Mouse (Mus musculus): Measurements from ENCODE around the gene Zer1.

DNA sequence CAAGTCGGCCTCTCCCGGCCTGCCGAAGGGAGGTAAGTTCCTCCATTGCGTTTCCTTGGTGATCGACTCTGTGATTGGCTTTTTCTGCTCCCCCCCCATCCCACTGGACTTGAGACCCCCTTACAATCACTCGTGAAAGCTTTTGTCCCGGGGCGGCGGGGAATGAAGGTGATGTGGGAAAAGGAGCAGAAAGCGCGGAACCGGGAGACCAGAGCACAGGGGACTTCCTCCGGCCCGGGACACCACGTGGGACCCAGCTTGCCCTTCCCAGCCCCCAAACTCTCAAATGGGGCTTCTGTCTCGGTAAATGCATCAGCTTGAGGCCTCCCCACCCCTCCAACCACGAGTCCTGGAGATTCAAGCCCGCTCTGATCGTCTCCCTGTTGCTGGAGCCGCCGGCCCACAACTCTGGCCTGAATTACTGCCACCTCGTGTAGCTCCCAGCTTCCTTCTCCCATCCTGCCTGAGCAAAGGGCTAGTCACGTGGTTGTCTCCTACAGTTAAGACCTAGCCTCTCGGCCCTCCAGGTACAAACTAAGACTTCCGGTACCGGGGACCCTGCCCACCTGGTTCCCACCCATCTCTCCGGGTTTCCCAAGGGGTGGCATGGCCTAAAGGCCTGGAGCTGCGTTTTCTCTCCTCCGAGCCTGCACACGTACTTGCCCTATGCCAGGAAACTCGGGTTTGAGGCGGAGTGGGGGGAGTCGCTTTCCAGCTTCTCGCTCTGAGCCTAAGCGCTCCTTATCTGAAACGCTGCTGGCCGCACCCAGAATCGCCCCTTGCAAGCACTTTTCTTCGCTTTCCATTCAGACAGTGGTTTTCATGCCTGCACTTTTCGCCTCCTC lies 61.9 kb downstream of the Zer1 start:
- TF ChIP-seq CTCF (IDR thresholded peaks at IDR 0.05; ENCODE audit: low read depth, low read length) (no peak; the same call in 1 of the 2 replicates), POLR2A (IDR thresholded peaks at IDR 0.05; ENCODE audit: extremely low read depth, insufficient read depth, low read length) (0 out of 2 replicates have a peak, but pooled peaks have one; percentile 42)

Data from liver, adult 2 months (tissue).